Mouse (Mus musculus) ES-Bruce4 (cell line): ENCODE measurements at regions not wholly inside any gene's neighbourhood (a gene's known extent, or its start where the extent isn't known, plus 50 kb on each side); places are given as distances from the start of the nearest gene placed in this dataset.

Experiments
- H3K27ac ChIP-seq: 2 replicates; pipeline ENCODE4 v1.5.1; 2012; ENCODE audit warnings: low read length, inconsistent platforms; ENCODE audit not compliant: insufficient read depth
- H3K27me3 ChIP-seq: 2 replicates; pipeline ENCODE4 v1.6.1; 2012; ENCODE audit warnings: mild to moderate bottlenecking, low read length, inconsistent platforms; ENCODE audit not compliant: control insufficient read depth, poor library complexity, insufficient read depth, severe bottlenecking
- H3K36me3 ChIP-seq: 2 replicates; pipeline ENCODE4 v1.6.1; 2012; ENCODE audit warnings: inconsistent platforms, mild to moderate bottlenecking, low read length, moderate library complexity; ENCODE audit not compliant: control insufficient read depth, poor library complexity, insufficient read depth, severe bottlenecking
- H3K4me1 ChIP-seq: one replicate; pipeline ENCODE4 v1.8.1; 2011; ENCODE audit warnings: low read length; ENCODE audit not compliant: control insufficient read depth, insufficient read depth
- H3K4me3 ChIP-seq: 2 replicates; pipeline ENCODE4 v1.5.1; 2011; ENCODE audit warnings: low read depth, mild to moderate bottlenecking, low read length
- H3K9ac ChIP-seq: 2 replicates; pipeline ENCODE4 v1.6.1; 2012; ENCODE audit warnings: low read depth, mild to moderate bottlenecking, inconsistent platforms; ENCODE audit not compliant: poor library complexity, severe bottlenecking
- H3K9me3 ChIP-seq: replicated peaks from 2 replicates; pipeline ENCODE4 v1.6.1; 2012; ENCODE audit warnings: mild to moderate bottlenecking, low read length, inconsistent platforms; ENCODE audit not compliant: control insufficient read depth, poor library complexity, insufficient read depth, severe bottlenecking
- CTCF ChIP-seq: IDR thresholded peaks from one replicate; pipeline ENCODE4 v1.8.1; 2011; ENCODE audit warnings: low read depth, low read length
- EP300 ChIP-seq: IDR thresholded peaks from 2 replicates; pipeline ENCODE4 v1.6.1; 2011; ENCODE audit warnings: low read depth, low read length; ENCODE audit not compliant: insufficient read depth
- POLR2A ChIP-seq: IDR thresholded peaks from one replicate; pipeline ENCODE4 v1.8.1; 2011; ENCODE audit warnings: low read length; ENCODE audit not compliant: insufficient read depth

GRCm38 (mm10) chr12:71370091-71370490, 60.4 kb downstream of the Dact1 start:
- H3K9ac ChIP-seq: no peak overlapping the region
- no peak overlapping the region for H3K27ac ChIP-seq
- no peak for TF ChIP-seq CTCF
- no peak for TF ChIP-seq POLR2A
- TF ChIP-seq EP300: no peak
- H3K27me3 ChIP-seq: no peaks in the 10 kb centered on the region
- no peaks in the 10 kb centered on the region for H3K9me3 ChIP-seq
- H3K36me3 ChIP-seq: no peaks in the 10 kb centered on the region
- H3K4me3 ChIP-seq: no peak overlapping the region
- H3K4me1 ChIP-seq: no peaks in the 10 kb centered on the region

- Histone ChIP-seq H3K9ac (no peak overlapping the region), H3K4me1 (no peaks in the 10 kb centered on the region), H3K27ac (no peak overlapping the region), H3K36me3 (no peaks in the 10 kb centered on the region), H3K9me3 (no peaks in the 10 kb centered on the region), H3K4me3 (no peak overlapping the region), H3K27me3 (no peaks in the 10 kb centered on the region)
- TF ChIP-seq POLR2A (no peak), CTCF (no peak), EP300 (no peak)
Observed at GRCm38 (mm10) chr12:71371948-71372347, 62.3 kb downstream of the Dact1 start.

GRCm38 (mm10) chr12:71373633-71374032, 63.9 kb downstream of the Dact1 start:
- no peaks in the 10 kb centered on the region for H3K9me3 ChIP-seq
- no peaks in the 10 kb centered on the region for H3K4me1 ChIP-seq
- no peaks in the 10 kb centered on the region for H3K27me3 ChIP-seq
- H3K27ac ChIP-seq: no peak overlapping the region
- TF ChIP-seq POLR2A (no peak), EP300 (no peak), CTCF (no peak)
- no peak overlapping the region for H3K4me3 ChIP-seq
- no peaks in the 10 kb centered on the region for H3K36me3 ChIP-seq
- no peak overlapping the region for H3K9ac ChIP-seq

GRCm38 (mm10) chr12:71376446-71376845, 66.8 kb downstream of the Dact1 start:
- Histone ChIP-seq H3K4me1 (no peaks in the 10 kb centered on the region), H3K4me3 (no peak overlapping the region), H3K36me3 (no peaks in the 10 kb centered on the region), H3K9me3 (no peaks in the 10 kb centered on the region), H3K9ac (no peak overlapping the region), H3K27me3 (no peaks in the 10 kb centered on the region), H3K27ac (peak overlapping the region; percentile 33; the same call in 1 of the 2 replicates)
- TF ChIP-seq EP300: no peak
- no peak for TF ChIP-seq CTCF
- TF ChIP-seq POLR2A: no peak

GRCm38 (mm10) chr12:71376966-71377365, 67.3 kb downstream of the Dact1 start:
- H3K27ac ChIP-seq: 0 out of 2 replicates have a peak overlapping the region, but pooled peaks have one; percentile 33

GRCm38 (mm10) chr12:71379626-71380423, 70.1 kb downstream of the Dact1 start:
- no peaks in the 10 kb centered on the region for H3K4me1 ChIP-seq
- no peaks in the 10 kb centered on the region for H3K27me3 ChIP-seq
- no peak overlapping the region for H3K9ac ChIP-seq

More at GRCm38 (mm10) chr12:71376966-71377365, 67.3 kb downstream of the Dact1 start:
- Histone ChIP-seq H3K27me3 (no peaks in the 10 kb centered on the region), H3K4me3 (no peak overlapping the region), H3K4me1 (no peaks in the 10 kb centered on the region), H3K36me3 (no peaks in the 10 kb centered on the region), H3K9me3 (no peaks in the 10 kb centered on the region), H3K9ac (no peak overlapping the region)
- TF ChIP-seq POLR2A: no peak
- TF ChIP-seq EP300: peak; percentile 79
- TF ChIP-seq CTCF: no peak

More at GRCm38 (mm10) chr12:71379626-71380423, 70.1 kb downstream of the Dact1 start:
- Histone ChIP-seq H3K27ac (no peak overlapping the region), H3K4me3 (no peak overlapping the region), H3K36me3 (no peaks in the 10 kb centered on the region), H3K9me3 (no peaks in the 10 kb centered on the region)
- TF ChIP-seq CTCF (no peak), EP300 (no peak), POLR2A (no peak)
